Mouse (Mus musculus) gastrocnemius, adult 2 months (tissue): ENCODE measurements around the gene Kcnq5. TPM values are rescaled to one million over a fixed set of nuclear protein-coding genes. Genes with fewer than 3 reads are reported as not detected.
"Not testable (repeated sequence)": the region's sequence is repeated elsewhere in the genome, so short reads cannot be mapped to it uniquely, and the experiment has no call there.

Experiments
- DNase-seq: peaks from one replicate; pipeline ENCODE4 v3.0.0; 2022
- H3K27ac ChIP-seq: fragments of 200-600 bp; 2 replicates; pipeline ENCODE4 v1.8.1; 2022; ENCODE audit warnings: mild to moderate bottlenecking
- H3K4me3 ChIP-seq: fragments of 200-600 bp; 2 replicates; pipeline ENCODE4 v1.8.1; 2022; ENCODE audit warnings: mild to moderate bottlenecking, moderate library complexity
- CTCF ChIP-seq: fragments of 200-600 bp; IDR thresholded peaks from 2 replicates; pipeline ENCODE4 v1.8.1; 2022; ENCODE audit warnings: antibody characterized with exemption, mild to moderate bottlenecking, moderate library complexity
- intact Hi-C: fragments of 180-260 bp; cut with DNase I; formaldehyde crosslinking; loops from one replicate; pipeline ENCODE4 v1.15.1; 2025
- total RNA-seq, 2 experiments: library from RNA; stranded (reverse); gene quantifications; 2 replicates each; pipeline ENCODE4 v1.2.3; 2021

The Kcnq5 gene
- total RNA-seq, 2 experiments from 2014 or later: 9.2 to 18.8 TPM

DNA sequence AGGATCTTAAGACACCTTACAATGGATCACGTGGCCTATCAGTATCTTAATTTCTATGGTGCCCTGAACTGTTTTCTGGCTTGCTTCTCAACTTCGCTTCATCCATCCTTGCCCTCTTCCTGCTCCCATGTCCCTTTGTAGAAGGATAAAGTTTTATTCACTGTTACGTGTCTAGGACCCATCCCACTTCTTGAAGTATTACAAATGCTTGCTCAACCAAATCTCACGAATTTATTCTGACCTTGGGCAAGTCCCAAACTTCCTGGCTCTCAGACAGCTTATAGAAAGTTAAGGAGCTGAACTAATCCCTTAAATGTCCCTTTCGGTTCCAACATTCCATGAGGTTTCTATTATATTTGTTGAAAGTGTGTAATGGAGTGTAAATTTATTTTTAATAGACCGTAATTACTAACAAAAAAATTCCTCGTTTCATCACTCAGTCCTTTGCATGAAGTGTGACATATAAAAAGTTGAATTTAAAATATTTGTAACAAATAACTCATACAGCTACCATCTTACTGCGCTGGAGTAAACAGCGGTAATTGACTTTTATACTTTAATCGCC is 141.6 kb downstream of the Kcnq5 start:
- no peak for DNase-seq
- TF ChIP-seq CTCF: no peak
- H3K4me3 ChIP-seq: no peak overlapping the region
- intact Hi-C loops: no loop called here
- H3K27ac ChIP-seq: no peak overlapping the region

GRCm38 (mm10) chr1:21805064-21805463 is 156.7 kb downstream of the Kcnq5 start:
- intact Hi-C loops: no loop called here
- DNase-seq: no peak
- Histone ChIP-seq H3K27ac (no peak overlapping the region), H3K4me3 (no peak overlapping the region)
- no peak for TF ChIP-seq CTCF

- no peak for TF ChIP-seq CTCF
- intact Hi-C loops: no loop called here
- H3K27ac ChIP-seq: no peak overlapping the region
- no peak for DNase-seq
- no peak overlapping the region for H3K4me3 ChIP-seq
Measured at GRCm38 (mm10) chr1:21804477-21804866, 157.3 kb downstream of the Kcnq5 start.

- TF ChIP-seq CTCF: no peak
- no peak overlapping the region for H3K27ac ChIP-seq
- DNase-seq: no peak
- H3K4me3 ChIP-seq: no peak overlapping the region
- intact Hi-C loops: no loop called here
Measured at GRCm38 (mm10) chr1:21803751-21804476, 157.8 kb downstream of the Kcnq5 start.

- no peak overlapping the region for H3K27ac ChIP-seq
- no peak for TF ChIP-seq CTCF
- no peak for DNase-seq
- intact Hi-C loops: no loop called here
- no peak overlapping the region for H3K4me3 ChIP-seq
Measured at GRCm38 (mm10) chr1:21780746-21781145, 181.0 kb downstream of the Kcnq5 start.

DNA sequence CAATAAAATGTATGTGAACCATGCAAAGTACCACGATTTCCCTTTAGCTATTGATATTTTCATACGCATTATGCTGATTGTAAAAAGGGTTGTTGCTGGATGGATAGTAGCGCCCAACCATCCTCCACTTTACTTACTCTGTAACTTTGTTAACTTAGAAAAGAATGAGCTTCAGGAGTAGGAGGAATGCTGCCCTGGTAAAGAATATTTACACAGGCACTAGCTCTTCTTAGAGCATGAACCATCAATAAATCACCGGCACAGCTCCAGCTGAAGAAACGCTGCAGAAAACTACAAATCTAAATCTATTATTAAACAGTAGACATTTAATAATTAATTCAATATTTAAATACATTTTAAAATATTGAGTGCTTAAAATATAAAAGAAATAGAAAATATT is 184.2 kb downstream of the Kcnq5 start:
- Histone ChIP-seq H3K4me3 (no peak overlapping the region), H3K27ac (no peak overlapping the region)
- intact Hi-C loops: no loop called here
- TF ChIP-seq CTCF: no peak
- DNase-seq: no peak

DNA sequence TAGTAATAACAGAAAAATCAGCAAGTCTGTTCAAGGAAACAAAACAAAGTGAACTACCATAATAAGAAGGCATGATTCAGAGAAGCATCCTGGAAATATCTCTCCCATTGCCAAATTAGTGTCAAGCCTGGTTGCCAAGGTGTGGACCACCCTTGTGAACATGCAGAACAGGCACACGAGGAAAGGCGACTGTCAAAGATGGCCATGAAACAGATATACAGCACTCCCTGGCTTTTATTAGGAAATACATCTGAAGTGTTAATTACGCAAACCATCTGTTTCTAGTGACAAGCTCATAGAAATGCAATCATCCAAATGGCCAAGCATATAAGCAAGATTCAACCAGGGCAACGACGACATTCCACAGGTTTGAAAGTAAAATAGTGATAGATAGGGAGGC is 187.8 kb downstream of the Kcnq5 start:
- Histone ChIP-seq H3K27ac (no peak overlapping the region), H3K4me3 (no peak overlapping the region)
- TF ChIP-seq CTCF: no peak
- intact Hi-C loops: no loop called here
- DNase-seq: no peak

- H3K27ac ChIP-seq: no peak overlapping the region
- intact Hi-C loops: no loop called here
- no peak for DNase-seq
- H3K4me3 ChIP-seq: no peak overlapping the region
- TF ChIP-seq CTCF: no peak
Measured at GRCm38 (mm10) chr1:21770494-21770893, 191.2 kb downstream of the Kcnq5 start.

DNA sequence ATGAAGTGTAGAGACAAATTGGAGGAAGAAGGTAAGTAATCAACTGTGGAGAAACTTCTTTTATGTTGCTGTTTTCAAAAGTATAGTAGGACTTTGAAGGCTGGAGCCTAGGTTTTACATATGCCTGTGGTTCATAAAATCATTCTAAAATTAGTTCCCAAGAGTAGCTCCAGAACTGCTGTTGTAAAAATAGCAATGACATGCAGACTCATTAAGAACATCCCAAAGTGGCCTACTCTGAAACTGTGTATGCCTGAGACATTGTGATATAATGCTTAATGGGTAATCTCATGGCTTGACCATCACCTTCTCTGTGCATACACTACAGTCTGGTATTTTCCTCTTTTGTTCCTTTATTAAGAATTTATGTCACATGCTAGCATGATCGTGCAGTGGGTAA is 212.4 kb downstream of the Kcnq5 start:
- intact Hi-C loops: no loop called here
- Histone ChIP-seq H3K27ac (peak overlapping the region; percentile 79), H3K4me3 (no peak overlapping the region)
- no peak for DNase-seq
- TF ChIP-seq CTCF: no peak

- no peak for DNase-seq
- H3K4me3 ChIP-seq: no peak overlapping the region
- intact Hi-C loops: no loop called here
- TF ChIP-seq CTCF: no peak
- no peak overlapping the region for H3K27ac ChIP-seq
Measured at GRCm38 (mm10) chr1:21729131-21729530, 232.6 kb downstream of the Kcnq5 start.

DNA sequence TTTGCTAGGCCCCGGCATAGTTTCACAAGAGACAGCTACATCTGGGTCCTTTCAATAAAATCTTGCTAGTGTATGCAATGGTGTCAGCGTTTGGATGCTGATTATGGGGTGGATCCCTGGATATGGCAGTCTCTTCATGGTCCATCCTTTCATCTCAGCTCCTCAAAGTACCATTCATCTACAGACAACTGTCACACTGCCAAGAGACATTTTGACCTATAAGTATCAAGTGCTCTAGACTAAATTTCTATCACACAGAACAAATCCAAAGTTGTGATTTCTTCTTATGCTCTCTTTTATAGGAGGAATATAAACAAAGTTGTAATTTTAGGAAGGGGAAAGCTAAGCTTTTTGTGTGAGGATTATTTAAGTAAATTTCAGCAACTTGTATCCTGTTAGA is 238.5 kb downstream of the Kcnq5 start:
- H3K27ac ChIP-seq, H3K4me3 ChIP-seq, intact Hi-C loops, DNase-seq: not testable (repeated sequence)

DNA sequence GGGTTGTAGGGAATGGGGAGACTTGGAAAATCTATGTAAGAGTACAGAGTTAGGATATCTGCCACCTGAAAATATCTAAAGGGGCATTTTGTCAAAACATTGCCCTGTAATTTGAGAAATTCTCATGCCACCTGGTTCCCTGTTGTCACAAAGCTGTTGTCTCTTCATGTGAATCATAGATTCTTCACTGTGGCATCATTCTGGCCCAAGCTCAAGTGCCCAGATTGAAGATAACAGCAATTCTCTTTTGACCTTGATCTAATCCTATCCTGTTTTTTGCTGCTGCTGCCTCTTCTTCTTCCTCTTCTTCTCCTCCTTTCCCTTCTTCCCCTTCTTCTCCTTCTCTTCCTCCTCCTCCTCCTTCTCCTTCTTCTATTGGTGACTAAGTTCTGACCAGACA is 240.5 kb downstream of the Kcnq5 start:
- no peak for TF ChIP-seq CTCF
- H3K4me3 ChIP-seq: no peak overlapping the region
- no peak for DNase-seq
- intact Hi-C loops: no loop called here
- H3K27ac ChIP-seq: no peak overlapping the region

GRCm38 (mm10) chr1:21714816-21715215 is 246.9 kb downstream of the Kcnq5 start:
- intact Hi-C loops: no loop called here
- no peak for DNase-seq
- no peak for TF ChIP-seq CTCF
- no peak overlapping the region for H3K4me3 ChIP-seq
- H3K27ac ChIP-seq: peak overlapping the region; percentile 74; the same call in 1 of the 2 replicates

GRCm38 (mm10) chr1:21712711-21713110 is 249.0 kb downstream of the Kcnq5 start:
- Histone ChIP-seq H3K4me3 (no peak overlapping the region), H3K27ac (no peak overlapping the region)
- DNase-seq: no peak
- intact Hi-C loops: no loop called here
- TF ChIP-seq CTCF: no peak
